Mouse (Mus musculus): Measurements from ENCODE around the gene Ak1. TPM values are rescaled to one million over a fixed set of nuclear protein-coding genes. Genes with fewer than 3 reads are reported as not detected.
A peak's percentile ranks its signal among the peaks of the same experiment; 100 is the strongest.

The Ak1 gene
- polyA plus RNA-seq, 1 experiment from 2014 or later, result 18.6 TPM

DNA sequence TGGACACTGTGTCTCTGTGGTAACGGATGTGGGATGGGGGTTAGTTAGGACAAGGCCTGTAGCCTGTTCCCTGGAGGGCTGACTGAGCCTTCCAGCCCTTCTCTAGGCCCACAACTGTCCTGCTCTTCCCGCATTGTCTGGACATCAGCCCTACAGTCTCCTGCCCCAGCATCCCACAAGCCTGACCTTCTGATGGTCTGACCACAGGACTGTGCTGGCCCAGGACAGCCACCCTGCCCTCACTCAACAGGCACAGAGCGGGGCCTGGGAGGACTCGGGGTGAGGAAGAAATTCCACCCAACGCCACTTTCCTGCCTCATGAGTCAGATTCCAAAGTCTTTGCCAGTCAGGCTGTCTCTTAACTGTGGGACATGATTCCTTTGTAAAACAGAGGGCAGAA is 23.9 kb upstream of the Ak1 start:
- no peaks in the 10 kb centered on the region for H3K27me3 ChIP-seq (replicated peaks; ENCODE audit: control insufficient read depth, insufficient read depth, low read length)
- no peak overlapping the region for H3K4me2 ChIP-seq (ENCODE audit: low read depth, low read length)
- H3K9ac ChIP-seq (ENCODE audit: low read depth, low read length), result no peak overlapping the region
- H3K27ac ChIP-seq (ENCODE audit: low read length), result no peak overlapping the region
- no peaks in the 10 kb centered on the region for H3K36me3 ChIP-seq (ENCODE audit: control insufficient read depth, insufficient read depth, low read length)
- ATAC-seq, result no peak
- H3K4me1 ChIP-seq (ENCODE audit: control insufficient read depth, insufficient read depth, low read length), result peaks cover 20% of the 10 kb centered on the region
- 83% methylated on average over 5 of the region's 5 CpGs for WGBS
- no peaks in the 10 kb centered on the region for H3K9me3 ChIP-seq (ENCODE audit: control insufficient read depth, low read length)
- no peak overlapping the region for H3K4me3 ChIP-seq (ENCODE audit: low read length)

DNA sequence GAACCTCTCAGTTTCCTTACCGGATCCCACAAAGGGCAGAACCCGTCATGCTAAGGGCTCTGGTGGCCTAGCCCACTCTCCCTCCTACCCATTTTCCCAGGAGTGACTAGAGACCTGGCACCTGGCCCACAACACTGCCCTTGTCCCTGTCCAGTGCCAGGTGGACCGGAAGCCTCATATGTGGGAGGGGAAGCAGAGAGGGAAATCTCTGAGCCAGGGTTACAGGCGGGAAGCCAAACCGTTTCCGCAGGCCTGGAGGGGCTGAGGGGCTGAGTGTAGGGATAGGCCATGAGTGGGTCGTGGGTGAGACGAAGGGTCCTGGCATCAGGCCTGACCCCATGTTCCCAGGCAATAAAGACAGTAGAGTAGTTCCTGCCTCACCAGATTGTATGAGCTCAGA is 23.1 kb upstream of the Ak1 start:
- no peak overlapping the region for H3K4me2 ChIP-seq (ENCODE audit: low read depth, low read length)
- no peaks in the 10 kb centered on the region for H3K36me3 ChIP-seq (ENCODE audit: control insufficient read depth, insufficient read depth, low read length)
- 80% methylated on average over 8 of the region's 8 CpGs for WGBS
- peaks cover 20% of the 10 kb centered on the region for H3K4me1 ChIP-seq (ENCODE audit: control insufficient read depth, insufficient read depth, low read length)
- no peak overlapping the region for H3K9ac ChIP-seq (ENCODE audit: low read depth, low read length)
- H3K27me3 ChIP-seq (replicated peaks; ENCODE audit: control insufficient read depth, insufficient read depth, low read length), result no peaks in the 10 kb centered on the region
- H3K9me3 ChIP-seq (ENCODE audit: control insufficient read depth, low read length), result no peaks in the 10 kb centered on the region
- no peak overlapping the region for H3K27ac ChIP-seq (ENCODE audit: low read length)
- H3K4me3 ChIP-seq (ENCODE audit: low read length), result no peak overlapping the region
- ATAC-seq, result no peak

DNA sequence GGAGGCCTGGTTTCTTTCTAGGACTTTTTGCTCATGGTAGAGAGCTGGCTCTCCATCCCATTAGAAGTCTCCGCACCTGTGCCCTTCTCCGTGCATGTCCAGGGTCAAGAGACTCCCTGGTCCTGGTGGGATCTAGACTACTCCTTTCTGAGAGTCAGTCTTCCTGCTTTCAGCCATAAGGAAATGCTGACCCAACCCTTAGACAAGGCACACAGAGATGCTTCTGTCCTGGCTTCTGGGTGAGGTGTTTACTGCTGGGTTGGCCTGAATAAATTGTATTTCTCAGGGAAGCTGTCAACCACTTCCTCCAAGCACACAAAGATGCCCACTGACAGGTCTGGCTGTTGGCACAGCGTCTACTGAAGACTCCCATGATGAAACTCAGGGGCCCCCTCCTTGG is 22.1 kb upstream of the Ak1 start, which contains the start of gene St6galnac6:
St6galnac6 (plus strand) TSS at position 301 of the 400 bp plus-strand sequence.
- Histone ChIP-seq H3K27me3 (replicated peaks; ENCODE audit: control insufficient read depth, insufficient read depth, low read length) (no peaks in the 10 kb centered on the region), H3K4me1 (ENCODE audit: control insufficient read depth, insufficient read depth, low read length) (peaks cover 20% of the 10 kb centered on the region), H3K9ac (ENCODE audit: low read depth, low read length) (no peak within 1 kb of the TSS), H3K4me2 (ENCODE audit: low read depth, low read length) (no peak within 1 kb of the TSS), H3K4me3 (ENCODE audit: low read length) (no peak within 1 kb of the TSS), H3K27ac (ENCODE audit: low read length) (no peak within 1 kb of the TSS), H3K36me3 (ENCODE audit: control insufficient read depth, insufficient read depth, low read length) (no peaks in the 10 kb centered on the region), H3K9me3 (ENCODE audit: control insufficient read depth, low read length) (no peaks in the 10 kb centered on the region)
- no peak for ATAC-seq
- WGBS, result 89% methylated on average over 3 of the region's 3 CpGs

DNA sequence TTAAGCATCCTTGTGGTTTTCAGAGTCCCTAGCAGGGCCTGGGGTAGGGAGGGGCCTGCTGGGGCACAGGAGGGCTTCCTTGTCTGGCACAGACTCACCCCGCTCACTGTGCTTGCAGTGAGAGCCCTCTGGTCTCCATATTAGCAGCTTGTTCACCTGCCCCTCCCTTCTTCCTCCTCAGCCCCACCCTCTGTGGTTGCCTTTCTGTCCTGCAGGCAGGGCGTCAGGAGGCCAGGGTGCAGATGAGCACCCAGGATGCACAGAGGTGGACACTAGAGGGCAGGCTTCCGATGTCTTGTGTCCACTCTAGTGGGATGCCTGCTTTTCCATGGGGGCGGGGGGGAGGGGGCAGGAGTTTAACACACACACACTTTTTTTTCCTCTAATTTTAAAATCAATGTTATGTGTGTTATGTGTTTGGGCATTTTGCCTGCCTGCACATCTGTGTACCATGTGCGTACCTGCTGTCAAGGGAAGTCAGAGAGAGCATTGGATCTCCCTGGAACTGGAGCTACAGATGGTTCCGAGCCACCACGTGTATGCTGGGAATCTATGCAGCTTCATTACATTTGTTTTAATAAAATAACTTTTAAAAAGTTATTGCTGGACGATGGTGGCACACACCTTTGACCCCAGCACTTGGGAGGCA is 20.0 kb upstream of the Ak1 start:
- 40% methylated on average over 8 of the region's 8 CpGs for WGBS
- ATAC-seq, result peak; percentile 58
- no peak overlapping the region for H3K4me2 ChIP-seq (ENCODE audit: low read depth, low read length)
- H3K36me3 ChIP-seq (ENCODE audit: control insufficient read depth, insufficient read depth, low read length), result no peaks in the 10 kb centered on the region
- no peak overlapping the region for H3K27ac ChIP-seq (ENCODE audit: low read length)
- no peak overlapping the region for H3K9ac ChIP-seq (ENCODE audit: low read depth, low read length)
- no peak overlapping the region for H3K4me3 ChIP-seq (ENCODE audit: low read length)
- peaks cover 3% of the 10 kb centered on the region; the same call in 1 of the 2 replicates for H3K9me3 ChIP-seq (ENCODE audit: control insufficient read depth, low read length)
- peaks cover 20% of the 10 kb centered on the region for H3K4me1 ChIP-seq (ENCODE audit: control insufficient read depth, insufficient read depth, low read length)
- H3K27me3 ChIP-seq (replicated peaks; ENCODE audit: control insufficient read depth, insufficient read depth, low read length), result no peaks in the 10 kb centered on the region

DNA sequence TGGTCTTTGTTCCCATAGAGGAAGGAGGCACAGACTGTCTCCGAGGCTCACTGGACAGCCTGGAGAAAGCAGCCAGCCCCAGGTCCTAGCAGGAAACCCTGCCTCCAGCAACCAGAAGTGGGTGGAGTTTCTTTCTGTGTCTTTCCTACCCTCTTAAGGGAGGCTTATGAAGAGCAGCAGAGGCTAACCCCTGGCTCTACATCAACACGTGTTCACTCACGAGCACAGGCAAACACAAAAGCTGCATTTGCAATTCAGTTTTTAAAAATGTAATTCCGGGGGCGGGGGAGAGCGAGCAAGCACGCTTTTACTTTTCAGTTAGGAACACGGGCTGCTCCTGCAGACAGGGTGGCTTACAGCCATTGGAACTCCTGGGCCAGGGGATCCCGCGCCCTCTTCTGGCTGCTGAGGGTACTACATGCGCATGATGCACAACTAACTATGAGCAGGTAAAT is 18.9 kb upstream of the Ak1 start:
- peaks cover 17% of the 10 kb centered on the region for H3K4me1 ChIP-seq (ENCODE audit: control insufficient read depth, insufficient read depth, low read length)
- peak overlapping the region; percentile 37; the same call in 1 of the 2 replicates for H3K27ac ChIP-seq (ENCODE audit: low read length)
- no peaks in the 10 kb centered on the region for H3K27me3 ChIP-seq (replicated peaks; ENCODE audit: control insufficient read depth, insufficient read depth, low read length)
- H3K4me3 ChIP-seq (ENCODE audit: low read length), result peak overlapping the region; percentile 41
- peak overlapping the region; percentile 52 for H3K4me2 ChIP-seq (ENCODE audit: low read depth, low read length)
- peak; percentile 64 for ATAC-seq
- peak overlapping the region; percentile 54 for H3K9ac ChIP-seq (ENCODE audit: low read depth, low read length)
- H3K36me3 ChIP-seq (ENCODE audit: control insufficient read depth, insufficient read depth, low read length), result no peaks in the 10 kb centered on the region
- WGBS, result 5% methylated on average over 11 of the region's 11 CpGs
- H3K9me3 ChIP-seq (ENCODE audit: control insufficient read depth, low read length), result peaks cover 3% of the 10 kb centered on the region; the same call in 1 of the 2 replicates

DNA sequence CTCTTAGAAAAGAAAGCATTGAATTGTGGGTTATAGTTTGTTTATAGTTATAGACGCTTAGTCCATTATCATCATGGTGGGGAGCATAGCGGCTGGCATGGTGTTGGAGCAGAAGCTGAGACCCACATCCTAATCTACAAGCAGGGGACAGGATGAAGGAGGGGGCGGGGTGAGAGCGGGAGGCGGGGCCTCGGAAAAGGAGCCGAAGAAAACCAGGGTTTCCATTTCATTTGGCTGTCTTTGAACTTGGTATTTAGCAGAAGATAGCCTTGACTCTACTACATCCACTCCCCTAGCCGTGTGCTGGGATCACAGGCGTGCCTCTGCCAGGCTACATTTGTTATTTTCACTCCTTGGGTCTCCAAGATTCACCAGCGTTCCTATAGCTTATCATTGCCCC is 16.9 kb upstream of the Ak1 start:
- H3K4me3 ChIP-seq (ENCODE audit: low read length), result no peak overlapping the region
- peaks cover 3% of the 10 kb centered on the region; the same call in 1 of the 2 replicates for H3K9me3 ChIP-seq (ENCODE audit: control insufficient read depth, low read length)
- H3K4me1 ChIP-seq (ENCODE audit: control insufficient read depth, insufficient read depth, low read length), result peaks cover 31% of the 10 kb centered on the region
- H3K27ac ChIP-seq (ENCODE audit: low read length), result no peak overlapping the region
- H3K9ac ChIP-seq (ENCODE audit: low read depth, low read length), result no peak overlapping the region
- H3K4me2 ChIP-seq (ENCODE audit: low read depth, low read length), result no peak overlapping the region
- WGBS, result 50% methylated on average over 10 of the region's 10 CpGs
- H3K27me3 ChIP-seq (replicated peaks; ENCODE audit: control insufficient read depth, insufficient read depth, low read length), result no peaks in the 10 kb centered on the region
- H3K36me3 ChIP-seq (ENCODE audit: control insufficient read depth, insufficient read depth, low read length), result no peaks in the 10 kb centered on the region
- ATAC-seq, result no peak

DNA sequence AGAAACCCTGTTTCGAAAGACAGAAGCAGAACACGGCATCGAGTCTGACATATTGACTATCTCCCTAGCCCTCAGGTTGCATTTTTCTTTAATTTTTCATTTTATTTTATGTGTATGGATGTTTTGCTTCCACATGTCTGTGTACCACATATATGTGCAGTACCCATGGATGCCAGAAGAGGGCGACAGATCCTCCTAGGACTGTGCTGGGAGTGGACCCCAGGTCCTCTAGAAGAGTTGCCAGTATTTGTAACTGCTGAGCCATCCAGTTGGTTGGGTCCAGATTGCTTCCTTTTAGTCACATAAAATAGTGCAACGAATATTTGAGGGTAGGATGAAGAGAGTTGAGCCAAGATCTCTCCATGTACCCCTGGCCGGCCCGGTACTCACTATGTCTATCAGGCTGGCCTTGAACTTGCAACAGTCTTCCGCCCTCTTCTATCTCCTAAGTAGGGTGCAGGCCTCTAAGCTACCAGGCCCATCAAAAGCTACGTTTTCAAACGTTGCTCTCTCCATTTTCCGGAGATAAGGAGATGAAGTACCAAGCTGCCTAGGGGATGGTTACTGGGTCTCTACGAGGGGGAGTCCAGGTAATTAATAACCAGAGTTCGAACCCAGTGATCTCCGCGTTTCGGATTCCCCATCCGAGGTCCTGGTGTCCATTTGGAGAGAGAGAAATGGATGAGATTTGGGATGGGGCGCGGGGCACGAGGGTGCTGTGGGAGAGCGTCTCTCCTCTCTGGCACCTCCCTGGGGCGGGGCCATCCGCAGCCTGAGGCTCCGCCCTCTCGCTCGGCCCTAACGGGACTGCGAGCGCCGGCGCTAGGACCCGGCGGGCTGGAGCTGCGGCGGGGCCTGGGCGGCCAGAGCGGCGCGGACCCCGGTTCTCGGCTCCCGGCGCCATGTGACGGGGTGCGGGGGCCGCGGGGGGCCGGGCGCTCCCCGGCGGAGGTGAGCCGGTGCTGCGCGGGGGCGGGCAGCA is 15.1 kb upstream of the Ak1 start:
- Histone ChIP-seq H3K27me3 (replicated peaks; ENCODE audit: control insufficient read depth, insufficient read depth, low read length) (no peaks in the 10 kb centered on the region), H3K9ac (ENCODE audit: low read depth, low read length) (peak overlapping the region; percentile 83), H3K27ac (ENCODE audit: low read length) (peak overlapping the region; percentile 20), H3K4me3 (ENCODE audit: low read length) (peak overlapping the region; percentile 80), H3K36me3 (ENCODE audit: control insufficient read depth, insufficient read depth, low read length) (no peaks in the 10 kb centered on the region), H3K4me1 (ENCODE audit: control insufficient read depth, insufficient read depth, low read length) (peaks cover 38% of the 10 kb centered on the region), H3K9me3 (ENCODE audit: control insufficient read depth, low read length) (peaks cover 3% of the 10 kb centered on the region; the same call in 1 of the 2 replicates), H3K4me2 (ENCODE audit: low read depth, low read length) (peak overlapping the region; percentile 82)
- ATAC-seq, result peak; percentile 72
- WGBS, result 12% methylated on average over 53 of the region's 55 CpGs

GRCm38 (mm10) chr2:32607262-32607947 is 14.2 kb upstream of the Ak1 start:
- peak; percentile 26 for ATAC-seq
- Histone ChIP-seq H3K9me3 (ENCODE audit: control insufficient read depth, low read length) (peaks cover 3% of the 10 kb centered on the region; the same call in 1 of the 2 replicates), H3K27me3 (replicated peaks; ENCODE audit: control insufficient read depth, insufficient read depth, low read length) (no peaks in the 10 kb centered on the region), H3K4me3 (ENCODE audit: low read length) (peak overlapping the region; percentile 80), H3K4me1 (ENCODE audit: control insufficient read depth, insufficient read depth, low read length) (peaks cover 34% of the 10 kb centered on the region), H3K4me2 (ENCODE audit: low read depth, low read length) (peak overlapping the region; percentile 82), H3K9ac (ENCODE audit: low read depth, low read length) (peak overlapping the region; percentile 83), H3K36me3 (ENCODE audit: control insufficient read depth, insufficient read depth, low read length) (no peaks in the 10 kb centered on the region), H3K27ac (ENCODE audit: low read length) (peak overlapping the region; percentile 20)
- 4% methylated on average over 34 of the region's 34 CpGs for WGBS

Measured in intestine, embryonic 16.5 days (tissue).